Mouse (Mus musculus) left cerebral cortex, adult 8-10 months (tissue): ENCODE measurements around the gene H2-T3. TPM values are rescaled to one million over a fixed set of nuclear protein-coding genes. Genes with fewer than 3 reads are reported as not detected.
"Not testable (repeated sequence)": the region's sequence is repeated elsewhere in the genome, so short reads cannot be mapped to it uniquely, and the experiment has no call there.

Experiments
- DNase-seq, 2 experiments: peaks; one replicate each; pipeline ENCODE4 v3.0.0; 2022; ENCODE audit warnings: low spot score in 2 of 2
- total RNA-seq, 4 experiments: library from RNA; stranded (reverse); gene quantifications; 2 replicates each; pipeline ENCODE4 v1.2.4; 2022

The H2-T3 gene
- total RNA-seq, 4 experiments from 2014 or later, result not detected

DNA sequence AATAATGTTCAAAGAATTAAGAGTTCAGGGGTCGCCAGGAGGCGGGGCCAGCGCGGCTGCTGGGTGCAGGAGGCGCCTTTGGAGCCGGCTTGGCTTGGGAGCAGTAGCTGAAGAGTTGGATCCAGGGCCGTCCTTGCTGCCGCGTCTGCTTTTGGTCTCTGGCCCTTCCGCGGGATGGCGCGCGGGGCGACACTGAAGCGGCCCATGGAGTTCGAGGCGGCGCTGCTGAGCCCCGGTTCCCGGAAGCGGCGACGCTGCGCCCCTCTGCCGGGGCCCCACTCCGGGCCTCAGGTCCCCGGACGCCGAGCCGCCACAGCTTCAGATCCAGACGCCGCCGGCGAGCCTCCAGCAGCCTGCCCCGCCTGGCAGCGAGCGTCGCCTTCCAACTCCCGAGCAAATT, 11.1 kb downstream of the H2-T3 start:
- DNase-seq, result not testable (repeated sequence)

- not testable (repeated sequence) for DNase-seq
Observed at GRCm38 (mm10) chr17:36176132-36176531, 14.0 kb downstream of the H2-T3 start.

DNA sequence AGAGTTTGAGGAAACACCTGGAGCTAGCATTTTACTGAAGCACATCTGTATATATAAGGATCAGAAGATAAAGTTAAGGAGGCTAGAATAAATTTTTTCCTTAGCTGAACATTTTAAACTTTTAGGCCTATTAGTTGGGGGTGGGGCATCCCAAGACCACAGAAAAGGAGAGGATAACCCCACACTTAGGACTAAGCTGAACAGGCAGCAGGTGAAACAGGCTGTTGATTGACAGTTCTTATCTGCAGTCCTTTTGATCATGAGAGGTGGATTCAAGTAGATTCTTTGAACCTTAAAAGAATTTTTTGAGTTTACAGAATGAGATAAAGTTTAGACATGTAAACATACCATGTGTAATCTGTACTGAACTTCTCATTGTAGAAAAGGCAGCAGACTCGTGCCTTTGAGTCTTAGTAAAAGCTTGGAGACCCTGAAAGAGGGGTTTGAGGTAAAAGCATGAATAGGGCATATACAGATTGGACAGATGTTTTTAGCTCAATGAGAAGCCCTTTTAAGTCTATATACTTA, 19.7 kb downstream of the H2-T3 start:
- DNase-seq, result no peak

- DNase-seq, result no peak
Observed at GRCm38 (mm10) chr17:36169753-36170152, 20.3 kb downstream of the H2-T3 start.

GRCm38 (mm10) chr17:36169094-36169493, 21.0 kb downstream of the H2-T3 start:
- not testable (repeated sequence) for DNase-seq

DNA sequence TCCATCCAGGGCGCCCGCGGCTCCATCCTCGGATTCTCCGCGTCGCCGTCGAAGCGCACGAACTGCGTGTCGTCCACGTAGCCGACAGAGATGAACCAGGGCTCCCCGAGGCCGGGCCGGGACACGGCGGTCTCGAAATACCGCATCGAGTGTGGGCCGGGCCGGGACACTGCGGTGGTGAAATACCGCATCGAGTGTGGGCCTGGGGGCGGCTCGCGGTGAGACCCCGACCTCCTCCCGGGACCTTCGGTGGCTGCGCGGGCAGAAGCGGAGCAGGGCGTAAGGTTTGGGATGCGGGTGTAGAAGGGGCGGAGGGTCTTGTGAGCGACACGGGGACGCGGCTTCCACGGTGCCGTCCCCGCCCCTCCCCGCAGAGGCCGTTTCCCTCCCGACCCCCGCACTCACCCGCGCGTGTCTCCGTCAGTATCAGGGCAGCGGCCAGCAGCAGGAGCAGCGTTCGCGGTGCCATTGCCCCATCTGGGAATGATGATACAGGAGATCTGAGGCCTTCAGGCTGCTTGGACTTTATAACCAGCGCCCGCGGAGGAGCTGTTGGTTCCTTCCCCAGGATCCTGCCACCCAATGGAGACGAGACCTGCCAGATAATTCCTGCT, 21.9 kb downstream of the H2-T3 start, which contains the start of gene Gm8909:
Gm8909 (minus strand) TSS at position 499 of the 614 bp plus-strand sequence.
- DNase-seq, result no peak

- no peak for DNase-seq
Observed at GRCm38 (mm10) chr17:36167306-36168038, 22.6 kb downstream of the H2-T3 start.

- not testable (repeated sequence) for DNase-seq
Observed at GRCm38 (mm10) chr17:36166901-36167300, 23.2 kb downstream of the H2-T3 start.

DNA sequence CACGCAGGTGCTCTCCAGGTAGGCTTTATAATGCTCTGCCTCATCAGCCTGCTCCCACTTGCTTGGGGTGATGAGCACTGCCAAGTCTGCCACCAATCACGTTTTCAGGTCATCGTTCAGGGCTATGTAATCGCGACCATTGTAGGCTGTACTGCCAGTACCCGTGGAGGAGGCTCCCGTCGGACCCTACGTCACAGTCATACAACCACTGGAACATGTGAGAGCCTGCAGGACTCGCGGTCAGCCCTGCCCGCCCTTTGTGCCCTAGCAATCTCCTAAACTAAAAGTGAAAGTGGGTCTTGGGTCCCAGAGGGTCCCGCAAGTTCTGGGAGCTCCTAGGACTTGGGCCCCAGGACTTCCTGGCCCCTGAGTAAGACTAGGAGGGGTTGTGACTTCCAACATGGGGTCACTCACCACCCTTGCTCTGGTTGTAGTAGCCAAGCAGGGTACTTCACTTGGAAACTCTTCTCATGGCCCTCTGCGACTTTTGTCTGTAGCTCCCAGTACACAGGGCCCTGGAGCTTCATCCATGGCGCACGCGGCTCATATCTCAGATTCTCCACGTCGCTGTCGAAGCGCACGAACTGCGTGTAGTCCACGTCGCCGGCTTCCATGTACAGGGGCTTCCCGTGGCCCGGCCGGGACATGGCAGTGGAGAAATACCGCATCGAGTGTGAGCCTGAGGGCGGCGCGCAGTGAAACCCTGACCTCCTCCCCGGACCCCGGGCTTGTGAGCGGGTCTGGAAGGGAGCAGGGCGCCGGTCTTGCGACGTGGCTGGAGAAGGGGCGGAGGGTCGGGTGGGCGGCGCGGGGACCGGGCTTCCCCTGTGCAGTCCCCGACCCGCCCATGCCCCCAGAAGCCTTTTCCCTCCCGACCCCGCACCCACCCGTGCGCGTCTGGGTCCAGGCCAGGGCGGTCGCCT, 28.7 kb downstream of the H2-T3 start:
- DNase-seq, result no peak

- DNase-seq, result not testable (repeated sequence)
Observed at GRCm38 (mm10) chr17:36158264-36158663, 31.8 kb downstream of the H2-T3 start.

DNA sequence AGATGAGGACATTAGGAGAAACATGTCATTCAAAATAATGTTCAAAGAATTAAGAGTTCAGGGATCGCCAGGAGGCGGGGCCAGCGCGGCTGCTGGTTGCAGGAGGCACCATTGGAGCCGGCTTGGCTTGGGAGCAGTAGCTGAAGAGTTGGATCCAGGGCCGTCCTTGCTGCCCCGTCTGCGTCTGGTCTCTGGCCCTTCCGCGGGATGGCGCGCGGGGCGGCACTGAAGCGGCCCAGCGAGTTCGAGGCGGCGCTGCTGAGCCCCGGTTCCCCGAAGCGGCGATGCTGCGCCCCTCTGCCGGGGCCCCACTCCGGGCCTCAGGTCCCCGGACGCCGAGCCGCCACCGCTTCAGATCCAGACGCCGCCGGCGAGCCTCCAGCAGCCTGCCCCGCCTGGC, 32.3 kb downstream of the H2-T3 start:
- not testable (repeated sequence) for DNase-seq

DNA sequence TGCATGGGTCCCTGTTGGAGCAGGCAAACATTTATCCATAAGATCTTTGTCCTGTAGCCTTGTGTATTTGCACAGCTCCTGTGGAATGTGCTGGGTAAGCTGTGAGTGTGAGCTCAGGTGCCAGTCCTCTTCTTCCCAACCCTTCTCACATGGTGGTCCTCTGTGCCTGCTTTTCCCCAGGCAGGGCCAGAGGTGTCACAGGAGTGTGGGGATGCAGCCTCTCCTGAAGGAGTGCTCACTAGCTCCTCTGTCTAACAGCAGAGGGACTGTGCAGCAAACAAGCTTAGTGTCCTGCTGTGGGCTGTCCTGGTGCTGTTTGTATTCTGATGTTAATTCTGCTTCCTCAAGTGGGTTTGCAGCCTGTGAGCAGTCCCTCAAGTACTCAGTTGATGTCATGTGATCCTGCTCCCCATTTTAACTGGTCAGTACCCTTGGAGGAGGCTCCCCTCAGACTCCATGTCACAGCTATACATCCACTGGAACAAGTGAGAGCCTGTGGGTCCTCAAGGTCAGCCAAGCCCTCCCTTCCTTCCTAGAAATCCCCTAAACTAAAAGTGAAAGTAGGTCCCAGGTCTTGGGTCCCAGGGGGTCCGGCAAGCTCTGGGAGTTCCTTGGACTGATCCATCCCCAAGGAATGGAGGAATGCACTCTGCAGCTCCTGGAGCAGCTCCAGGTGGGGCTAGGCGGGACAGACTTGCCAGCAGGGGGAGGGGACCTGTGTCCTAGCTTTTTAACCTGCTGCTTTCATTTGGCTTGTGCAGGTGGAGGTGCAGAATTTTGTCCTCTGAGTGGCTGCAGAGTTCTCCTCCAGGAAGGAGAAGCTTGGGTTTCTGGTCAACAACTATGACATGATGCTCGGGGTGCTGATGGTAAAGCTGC, 35.6 kb downstream of the H2-T3 start:
- no peak for DNase-seq

- DNase-seq, result not testable (repeated sequence)
Observed at GRCm38 (mm10) chr17:36151200-36151599, 38.9 kb downstream of the H2-T3 start.

DNA sequence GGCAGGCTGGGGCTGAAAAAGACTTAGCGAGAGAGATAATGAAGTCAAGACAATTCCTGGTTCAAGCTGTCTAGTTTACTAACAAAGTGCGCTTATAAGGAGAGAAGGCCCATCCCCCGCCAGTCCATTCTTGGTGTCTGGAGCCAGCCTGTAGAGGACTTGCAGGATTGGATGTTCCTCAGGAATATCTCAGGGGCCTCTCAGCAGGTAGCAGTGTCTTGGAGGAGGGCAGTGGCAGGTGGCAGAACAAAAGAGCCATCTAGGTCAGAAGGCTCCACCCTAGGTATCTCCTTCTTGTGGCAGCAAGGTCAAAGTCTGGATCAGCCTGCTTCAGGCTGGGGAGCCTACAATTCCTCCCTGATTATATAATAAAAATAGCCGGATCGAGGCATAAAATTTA, 41.6 kb downstream of the H2-T3 start:
- DNase-seq, result not testable (repeated sequence)

GRCm38 (mm10) chr17:36146937-36147336, 43.1 kb downstream of the H2-T3 start:
- not testable (repeated sequence) for DNase-seq

- not testable (repeated sequence) for DNase-seq
Observed at GRCm38 (mm10) chr17:36145861-36146156, 44.3 kb downstream of the H2-T3 start.

DNA sequence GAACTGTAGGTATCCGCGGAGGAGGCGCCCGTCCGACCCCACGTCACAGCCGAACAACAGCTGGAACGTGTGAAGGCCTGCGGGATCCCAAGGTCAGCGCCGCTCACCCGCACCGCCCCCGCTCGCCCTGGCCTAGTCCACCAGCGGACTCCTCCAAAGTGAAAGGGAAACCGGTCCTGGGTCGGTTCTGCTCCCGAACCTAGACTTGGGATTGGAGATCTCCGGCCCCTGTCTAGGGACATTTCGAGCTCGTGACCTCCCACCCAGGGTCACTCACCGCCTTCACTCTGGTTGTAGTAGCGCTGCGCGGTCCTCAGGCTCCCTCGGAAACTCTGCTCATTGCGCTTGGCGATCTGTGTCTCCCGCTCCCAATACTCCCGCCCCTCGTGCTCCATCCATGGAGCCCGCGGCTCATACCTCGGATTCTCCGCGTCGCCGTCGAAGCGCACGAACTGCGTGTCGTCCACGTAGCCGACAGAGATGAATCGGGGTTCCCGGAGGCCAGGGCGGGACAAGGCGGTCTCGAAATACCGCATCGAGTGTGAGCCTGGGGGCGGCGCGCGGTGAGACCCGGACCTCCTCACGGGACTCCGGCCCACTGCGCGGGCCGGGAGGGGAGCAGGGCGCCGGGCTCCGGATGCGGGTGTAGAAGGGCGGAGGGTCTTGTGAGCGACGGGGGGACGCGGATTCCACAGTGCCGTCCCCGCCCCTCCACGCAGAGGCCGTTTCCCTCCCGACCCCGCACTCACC, 44.8 kb downstream of the H2-T3 start:
- DNase-seq, result no peak

- not testable (repeated sequence) for DNase-seq
Observed at GRCm38 (mm10) chr17:36136299-36136848, 53.7 kb downstream of the H2-T3 start.
